Mouse (Mus musculus) forebrain, embryonic 10.5 days (tissue): ENCODE data around the gene Gtsf1. TPM values are rescaled to one million over a fixed set of nuclear protein-coding genes. Genes with fewer than 3 reads are reported as not detected.
A peak's percentile ranks its signal among the peaks of the same experiment; 100 is the strongest.

Experiments used
- DNase-seq: peaks from one replicate; pipeline ENCODE4 v3.0.0-alpha.2; 2017; ENCODE audit warnings: low spot score; ENCODE audit errors: extremely low spot score
- H3K27ac ChIP-seq: fragments of 300-500 bp; sonication (generic); 2 replicates; pipeline ENCODE4 v1.5.1; 2016; ENCODE audit warnings: mild to moderate bottlenecking
- H3K27me3 ChIP-seq: fragments of 300-500 bp; sonication (generic); 2 replicates; pipeline ENCODE4 v1.6.1; 2016; ENCODE audit warnings: mild to moderate bottlenecking; ENCODE audit not compliant: poor library complexity, severe bottlenecking
- H3K36me3 ChIP-seq: fragments of 300-500 bp; sonication (generic); replicated peaks from 2 replicates; pipeline ENCODE4 v1.6.1; 2016; ENCODE audit warnings: mild to moderate bottlenecking, moderate library complexity
- H3K4me1 ChIP-seq: fragments of 300-500 bp; sonication (generic); 2 replicates; pipeline ENCODE4 v1.6.1; 2016
- H3K4me3 ChIP-seq: fragments of 300-500 bp; sonication (generic); 2 replicates; pipeline ENCODE4 v1.5.1; 2016; ENCODE audit warnings: mild to moderate bottlenecking, moderate library complexity
- H3K9me3 ChIP-seq: fragments of 300-500 bp; sonication (generic); 2 replicates; pipeline ENCODE4 v1.6.1; 2016; ENCODE audit warnings: mild to moderate bottlenecking, moderate library complexity
- WGBS: fragments of 180-500 bp; shearing (Covaris S2); methylation state at CpG from one replicate; pipeline ENCODE4 v1.1.7; 2016; 5-methylcytosine and 5-hydroxymethylcytosine counted together
- polyA plus RNA-seq: library from polyadenylated mRNA; unstranded; fragments of >200 nt; fragmentation: Nextera tagmentation; extraction: Ambion mirVana; gene quantifications from 2 replicates; pipeline ENCODE4 v1.2.1, GENCODE M21; 2016

Gene Gtsf1
- polyA plus RNA-seq, 1 experiment from 2014 or later, result not detected

GRCm38 (mm10) chr15:103359122-103359510 lies 71.2 kb downstream of the Gtsf1 start:
- 57% methylated on average over 1 of the region's 1 CpGs for WGBS
- Histone ChIP-seq H3K36me3 (peaks cover 40% of the 10 kb centered on the region), H3K27ac (no peak overlapping the region), H3K27me3 (no peaks in the 10 kb centered on the region), H3K4me3 (no peak overlapping the region), H3K4me1 (peaks cover 28% of the 10 kb centered on the region), H3K9me3 (no peaks in the 10 kb centered on the region)
- DNase-seq, result no peak

- Histone ChIP-seq H3K27ac (peak overlapping the region; percentile 62), H3K27me3 (no peaks in the 10 kb centered on the region), H3K36me3 (peaks cover 46% of the 10 kb centered on the region), H3K4me1 (peaks cover 24% of the 10 kb centered on the region), H3K4me3 (no peak overlapping the region), H3K9me3 (no peaks in the 10 kb centered on the region)
- no peak for DNase-seq
- 39% methylated on average over 4 of the region's 4 CpGs for WGBS
These were observed 71.8 kb downstream of the Gtsf1 start for GRCm38 (mm10) chr15:103358278-103359121.

GRCm38 (mm10) chr15:103357817-103358216 lies 72.5 kb downstream of the Gtsf1 start:
- peaks cover 24% of the 10 kb centered on the region for H3K4me1 ChIP-seq
- H3K27me3 ChIP-seq, result no peaks in the 10 kb centered on the region
- H3K9me3 ChIP-seq, result no peaks in the 10 kb centered on the region
- peaks cover 53% of the 10 kb centered on the region for H3K36me3 ChIP-seq
- H3K27ac ChIP-seq, result peak overlapping the region; percentile 62; the same call in 1 of the 2 replicates
- H3K4me3 ChIP-seq, result no peak overlapping the region
- WGBS, result 90% methylated on average over 4 of the region's 4 CpGs
- DNase-seq, result no peak

GRCm38 (mm10) chr15:103356130-103356529 lies 74.1 kb downstream of the Gtsf1 start:
- peaks cover 21% of the 10 kb centered on the region for H3K4me1 ChIP-seq
- H3K36me3 ChIP-seq, result peaks cover 69% of the 10 kb centered on the region
- no peak overlapping the region for H3K27ac ChIP-seq
- H3K27me3 ChIP-seq, result no peaks in the 10 kb centered on the region
- no peak for DNase-seq
- H3K9me3 ChIP-seq, result no peaks in the 10 kb centered on the region
- H3K4me3 ChIP-seq, result no peak overlapping the region
- WGBS, result 91% methylated on average over 4 of the region's 4 CpGs

- H3K27ac ChIP-seq, result no peak overlapping the region
- H3K9me3 ChIP-seq, result no peaks in the 10 kb centered on the region
- WGBS, result 95% methylated on average over 4 of the region's 4 CpGs
- peaks cover 21% of the 10 kb centered on the region for H3K4me1 ChIP-seq
- H3K36me3 ChIP-seq, result peaks cover 76% of the 10 kb centered on the region
- no peaks in the 10 kb centered on the region for H3K27me3 ChIP-seq
- DNase-seq, result no peak
- H3K4me3 ChIP-seq, result no peak overlapping the region
These were observed 74.8 kb downstream of the Gtsf1 start for GRCm38 (mm10) chr15:103355420-103355819.

GRCm38 (mm10) chr15:103354690-103355089 lies 75.6 kb downstream of the Gtsf1 start:
- H3K27me3 ChIP-seq, result no peaks in the 10 kb centered on the region
- H3K4me3 ChIP-seq, result no peak overlapping the region
- H3K4me1 ChIP-seq, result peaks cover 17% of the 10 kb centered on the region
- no peaks in the 10 kb centered on the region for H3K9me3 ChIP-seq
- whole genome bisulfite sequencing, result 90% methylated on average over 2 of the region's 2 CpGs
- peaks cover 79% of the 10 kb centered on the region for H3K36me3 ChIP-seq
- DNase-seq, result no peak
- H3K27ac ChIP-seq, result no peak overlapping the region

- Histone ChIP-seq H3K36me3 (peaks cover 89% of the 10 kb centered on the region), H3K4me3 (no peak overlapping the region), H3K4me1 (peaks cover 8% of the 10 kb centered on the region), H3K27me3 (no peaks in the 10 kb centered on the region), H3K27ac (no peak overlapping the region), H3K9me3 (no peaks in the 10 kb centered on the region)
- 93% methylated on average over 11 of the region's 11 CpGs for WGBS
- DNase-seq, result no peak
These were observed 76.6 kb downstream of the Gtsf1 start for GRCm38 (mm10) chr15:103353511-103354256.

GRCm38 (mm10) chr15:103352856-103353255 lies 77.4 kb downstream of the Gtsf1 start:
- peak; percentile 60 for DNase-seq
- Histone ChIP-seq H3K9me3 (no peaks in the 10 kb centered on the region), H3K27ac (no peak overlapping the region), H3K4me3 (no peak overlapping the region), H3K36me3 (peaks cover 93% of the 10 kb centered on the region), H3K27me3 (no peaks in the 10 kb centered on the region), H3K4me1 (peaks cover under 1% of the 10 kb centered on the region; the same call in 1 of the 2 replicates)
- WGBS, result 53% methylated on average over 4 of the region's 4 CpGs

Other genes starting within 250 kb of the Gtsf1 start
- gene Cbx5, start 190.7 kb downstream of the Gtsf1 start, polyA plus RNA-seq, result 212 and 221 TPM in 2 replicates
- gene Hnrnpa1, start 190.0 kb downstream of the Gtsf1 start, polyA plus RNA-seq, result 1,920 and 1,979 TPM in 2 replicates
- gene Nfe2, start 172.1 kb downstream of the Gtsf1 start, polyA plus RNA-seq, result 5.5 and 8.3 TPM in 2 replicates
- gene Copz1, start 157.8 kb downstream of the Gtsf1 start, polyA plus RNA-seq, result 279 and 280 TPM in 2 replicates
- gene Gpr84, start 119.9 kb downstream of the Gtsf1 start, polyA plus RNA-seq, result 0.14 and 0.36 TPM in 2 replicates
- 23.1 and 23.6 TPM in 2 replicates for gene Zfp385a, start 90.4 kb downstream of the Gtsf1 start, polyA plus RNA-seq
- 22.8 and 25.6 TPM in 2 replicates for gene Itga5, start 63.7 kb downstream of the Gtsf1 start, polyA plus RNA-seq
- 0.41 TPM in 1 of 2 replicates, not detected in the other for gene Gtsf2, start 18.0 kb upstream of the Gtsf1 start, polyA plus RNA-seq
- gene Nckap1l, start 23.3 kb upstream of the Gtsf1 start, polyA plus RNA-seq, result 1.2 and 1.3 TPM in 2 replicates
- gene Pde1b, start 72.6 kb upstream of the Gtsf1 start, polyA plus RNA-seq, result 19.1 and 19.6 TPM in 2 replicates
- 34.4 and 36.0 TPM in 2 replicates for gene Ppp1r1a, start 107.5 kb upstream of the Gtsf1 start, polyA plus RNA-seq
- not detected in 2 replicates for gene Glycam1, start 134.6 kb upstream of the Gtsf1 start, polyA plus RNA-seq